Mouse (Mus musculus) heart, adult 8-10 months (tissue): ENCODE results near the gene Metap2. TPM values are rescaled to one million over a fixed set of nuclear protein-coding genes. Genes with fewer than 3 reads are reported as not detected.

Experiments
- DNase-seq: peaks from one replicate; pipeline ENCODE4 v3.0.0; 2022; ENCODE audit warnings: low spot score
- total RNA-seq, 4 experiments: library from RNA; stranded (reverse); gene quantifications; 2 replicates each; pipeline ENCODE4 v1.2.4; 2022

The Metap2 gene
- total RNA-seq: 100 to 1,000 TPM in 2 of 4 experiments, 10 to 100 TPM in 2; 90.8 to 130 (median 107) TPM

- DNase-seq: no peak
These were observed at the start of gene Metap2 for GRCm38 (mm10) chr10:93897043-93897646. Gene Metap2 (minus strand): TSS chr10:93897093.

GRCm38 (mm10) chr10:93945843-93946499, 49.1 kb upstream of the Metap2 start:
- no peak for DNase-seq

- DNase-seq: peak; percentile 26
These were observed 48.5 kb upstream of the Metap2 start for GRCm38 (mm10) chr10:93945364-93945763.

GRCm38 (mm10) chr10:93944241-93944640, 47.3 kb upstream of the Metap2 start:
- DNase-seq: no peak

- no peak for DNase-seq
These were observed 43.4 kb upstream of the Metap2 start for GRCm38 (mm10) chr10:93940279-93940678.

- no peak for DNase-seq
These were observed 42.8 kb upstream of the Metap2 start for GRCm38 (mm10) chr10:93939676-93940075.

- no peak for DNase-seq
These were observed 42.0 kb upstream of the Metap2 start for GRCm38 (mm10) chr10:93938844-93939271.

GRCm38 (mm10) chr10:93933980-93934379, 37.1 kb upstream of the Metap2 start:
- DNase-seq: no peak

- DNase-seq: no peak
These were observed 36.0 kb upstream of the Metap2 start for GRCm38 (mm10) chr10:93932861-93933260.

GRCm38 (mm10) chr10:93932020-93932419, 35.1 kb upstream of the Metap2 start:
- no peak for DNase-seq

GRCm38 (mm10) chr10:93931431-93931830, 34.5 kb upstream of the Metap2 start:
- no peak for DNase-seq

GRCm38 (mm10) chr10:93930236-93930824, 33.4 kb upstream of the Metap2 start:
- DNase-seq: no peak

- no peak for DNase-seq
These were observed 27.8 kb upstream of the Metap2 start for GRCm38 (mm10) chr10:93924666-93925065.

GRCm38 (mm10) chr10:93921160-93921559, 24.3 kb upstream of the Metap2 start:
- no peak for DNase-seq

- peak; percentile 71 for DNase-seq
These were observed 22.3 kb upstream of the Metap2 start for GRCm38 (mm10) chr10:93919227-93919626.

GRCm38 (mm10) chr10:93918701-93919100, 21.8 kb upstream of the Metap2 start:
- peak; percentile 54 for DNase-seq

GRCm38 (mm10) chr10:93918087-93918486, 21.2 kb upstream of the Metap2 start:
- no peak for DNase-seq

GRCm38 (mm10) chr10:93916778-93917177, 19.9 kb upstream of the Metap2 start:
- no peak for DNase-seq

GRCm38 (mm10) chr10:93915531-93916275, 18.8 kb upstream of the Metap2 start:
- no peak for DNase-seq

GRCm38 (mm10) chr10:93913525-93913924, 16.6 kb upstream of the Metap2 start:
- DNase-seq: no peak

GRCm38 (mm10) chr10:93912917-93913316, 16.0 kb upstream of the Metap2 start:
- DNase-seq: no peak

- DNase-seq: no peak
These were observed 15.4 kb upstream of the Metap2 start for GRCm38 (mm10) chr10:93912136-93912855.
